Mouse (Mus musculus): ENCODE measurements around the gene Agpat4. TPM values are rescaled to one million over a fixed set of nuclear protein-coding genes. Genes with fewer than 3 reads are reported as not detected.

Agpat4 gene
- polyA plus RNA-seq, 1 experiment from 2014 or later, result 55.5 TPM

GRCm38 (mm10) chr17:12163403-12163802 lies 44.9 kb downstream of the Agpat4 start:
- no peaks in the 10 kb centered on the region for H3K36me3 ChIP-seq
- ATAC-seq (ENCODE audit: low FRiP score), result no peak
- 0 out of 2 replicates have a peak overlapping the region, but pooled peaks have one; percentile 33 for H3K27ac ChIP-seq (replicated peaks)
- 0 out of 2 replicates have a peak overlapping the region, but pooled peaks have one; percentile 13 for H3K4me2 ChIP-seq
- H3K9ac ChIP-seq (replicated peaks), result no peak overlapping the region
- 50% methylated on average over 13 of the region's 13 CpGs for WGBS
- peaks cover 28% of the 10 kb centered on the region for H3K4me1 ChIP-seq
- no peaks in the 10 kb centered on the region for H3K9me3 ChIP-seq (replicated peaks)
- no peak overlapping the region for H3K4me3 ChIP-seq (replicated peaks)
- no peaks in the 10 kb centered on the region for H3K27me3 ChIP-seq (replicated peaks)

- H3K4me1 ChIP-seq, result peaks cover 33% of the 10 kb centered on the region
- H3K4me3 ChIP-seq (replicated peaks), result no peak overlapping the region
- H3K27ac ChIP-seq (replicated peaks), result no peak overlapping the region
- 67% methylated on average over 7 of the region's 7 CpGs for WGBS
- H3K27me3 ChIP-seq (replicated peaks), result no peaks in the 10 kb centered on the region
- ATAC-seq (ENCODE audit: low FRiP score), result no peak
- no peaks in the 10 kb centered on the region for H3K9me3 ChIP-seq (replicated peaks)
- H3K36me3 ChIP-seq, result no peaks in the 10 kb centered on the region
- H3K4me2 ChIP-seq, result no peak overlapping the region
- H3K9ac ChIP-seq (replicated peaks), result no peak overlapping the region
Measured at GRCm38 (mm10) chr17:12163903-12164302, 45.4 kb downstream of the Agpat4 start.

DNA sequence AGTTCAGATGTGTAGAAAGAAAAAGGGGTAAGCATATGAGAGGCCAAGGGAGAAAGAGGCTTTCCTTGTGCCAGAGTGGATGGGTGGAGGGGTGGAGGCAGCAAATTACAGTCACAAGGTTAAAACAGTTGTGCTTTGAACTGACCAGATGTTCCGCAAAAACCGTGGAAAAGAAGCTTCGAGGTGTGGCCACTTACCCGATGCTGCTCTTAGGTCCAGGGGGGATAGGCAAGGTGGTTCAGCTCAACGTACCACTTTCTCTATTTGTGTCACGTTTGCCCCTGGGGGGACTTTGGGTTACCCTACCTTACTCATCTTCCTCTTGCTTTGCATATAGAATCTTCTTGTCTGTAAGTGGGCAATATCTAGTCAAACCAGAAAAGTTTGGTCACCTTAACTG lies 46.0 kb downstream of the Agpat4 start:
- no peak for ATAC-seq (ENCODE audit: low FRiP score)
- 97% methylated on average over 6 of the region's 6 CpGs for WGBS
- no peaks in the 10 kb centered on the region for H3K27me3 ChIP-seq (replicated peaks)
- H3K4me1 ChIP-seq, result peaks cover 39% of the 10 kb centered on the region
- H3K9me3 ChIP-seq (replicated peaks), result no peaks in the 10 kb centered on the region
- H3K4me3 ChIP-seq (replicated peaks), result no peak overlapping the region
- no peak overlapping the region for H3K9ac ChIP-seq (replicated peaks)
- no peak overlapping the region for H3K4me2 ChIP-seq
- H3K36me3 ChIP-seq, result no peaks in the 10 kb centered on the region
- H3K27ac ChIP-seq (replicated peaks), result no peak overlapping the region

DNA sequence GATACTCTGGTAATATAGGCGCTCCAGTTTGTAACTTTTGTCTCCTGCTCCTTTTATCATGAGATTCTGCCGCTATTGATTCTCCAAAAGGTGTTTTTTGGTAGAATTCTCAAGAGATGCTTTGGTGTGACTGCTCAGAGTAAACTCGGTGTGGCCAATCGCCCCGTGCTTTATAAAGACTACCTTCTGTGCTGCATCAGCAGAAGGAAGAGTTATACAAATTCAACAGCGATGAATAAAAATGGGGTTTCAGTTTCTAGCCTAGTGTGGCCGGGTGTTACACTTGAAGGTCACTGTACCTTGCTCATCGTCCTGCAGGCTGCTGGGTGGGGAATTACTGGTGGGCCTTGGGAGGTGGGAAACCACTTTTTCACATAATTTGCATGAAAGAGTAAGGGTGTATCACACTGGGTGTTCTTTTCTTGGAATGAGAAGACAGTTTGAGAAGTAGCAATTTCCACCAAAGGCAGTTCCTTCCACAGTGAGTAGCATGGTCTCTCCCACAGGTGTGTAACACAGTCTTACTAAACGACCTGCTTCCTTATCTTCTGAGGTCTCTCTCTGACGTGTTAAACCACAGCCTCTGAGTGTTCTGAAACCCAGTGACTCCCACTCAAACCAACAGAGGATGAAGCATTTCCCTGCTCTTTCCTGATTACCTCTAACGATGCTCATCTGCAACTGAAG lies 46.6 kb downstream of the Agpat4 start:
- no peak for ATAC-seq (ENCODE audit: low FRiP score)
- H3K36me3 ChIP-seq, result no peaks in the 10 kb centered on the region
- no peak overlapping the region for H3K4me2 ChIP-seq
- H3K4me1 ChIP-seq, result peaks cover 43% of the 10 kb centered on the region
- H3K9me3 ChIP-seq (replicated peaks), result no peaks in the 10 kb centered on the region
- no peaks in the 10 kb centered on the region for H3K27me3 ChIP-seq (replicated peaks)
- no peak overlapping the region for H3K27ac ChIP-seq (replicated peaks)
- no peak overlapping the region for H3K9ac ChIP-seq (replicated peaks)
- WGBS, result 91% methylated on average over 11 of the region's 11 CpGs
- H3K4me3 ChIP-seq (replicated peaks), result no peak overlapping the region

- no peak for ATAC-seq (ENCODE audit: low FRiP score)
- H3K4me3 ChIP-seq (replicated peaks), result no peak overlapping the region
- H3K27ac ChIP-seq (replicated peaks), result no peak overlapping the region
- 95% methylated on average over 9 of the region's 9 CpGs for WGBS
- H3K27me3 ChIP-seq (replicated peaks), result no peaks in the 10 kb centered on the region
- H3K36me3 ChIP-seq, result no peaks in the 10 kb centered on the region
- H3K4me2 ChIP-seq, result no peak overlapping the region
- peaks cover 47% of the 10 kb centered on the region for H3K4me1 ChIP-seq
- no peak overlapping the region for H3K9ac ChIP-seq (replicated peaks)
- H3K9me3 ChIP-seq (replicated peaks), result no peaks in the 10 kb centered on the region
Measured at GRCm38 (mm10) chr17:12165701-12166100, 47.2 kb downstream of the Agpat4 start.

DNA sequence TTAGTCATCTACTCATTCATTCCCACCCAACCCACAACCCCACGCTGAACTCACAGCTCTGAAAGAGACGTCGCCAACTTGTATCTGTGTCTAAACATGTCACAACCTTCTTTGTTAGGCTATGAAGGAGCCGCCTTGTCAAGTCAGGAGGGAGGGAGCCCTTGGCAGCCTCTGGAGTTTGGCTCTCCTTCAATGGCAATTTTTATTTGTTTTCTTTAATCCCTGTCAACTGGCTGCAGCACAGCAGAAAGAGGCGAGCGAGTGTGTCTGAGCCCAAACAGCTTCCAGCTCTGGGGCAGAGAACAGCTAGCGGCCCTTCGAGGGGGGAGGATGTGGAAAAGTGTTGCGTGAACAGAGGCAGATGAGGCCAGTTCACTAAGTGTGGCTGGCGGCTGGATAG lies 50.0 kb downstream of the Agpat4 start:
- Histone ChIP-seq H3K4me2 (no peak overlapping the region), H3K4me1 (peaks cover 39% of the 10 kb centered on the region)

GRCm38 (mm10) chr17:12169326-12169836 lies 50.9 kb downstream of the Agpat4 start:
- Histone ChIP-seq H3K36me3 (no peaks in the 10 kb centered on the region), H3K4me1 (peaks cover 32% of the 10 kb centered on the region), H3K27ac (replicated peaks) (peak overlapping the region; percentile 29; the same call in 1 of the 2 replicates), H3K9ac (replicated peaks) (no peak overlapping the region), H3K4me2 (no peak overlapping the region), H3K27me3 (replicated peaks) (no peaks in the 10 kb centered on the region), H3K4me3 (replicated peaks) (no peak overlapping the region), H3K9me3 (replicated peaks) (no peaks in the 10 kb centered on the region)
- ATAC-seq (ENCODE audit: low FRiP score), result peak; percentile 46; the same call in 1 of the 2 replicates
- WGBS, result 55% methylated on average over 12 of the region's 12 CpGs

More for the DNA sequence above, 50.0 kb downstream of the Agpat4 start:
- Histone ChIP-seq H3K4me3 (replicated peaks) (no peak overlapping the region), H3K27me3 (replicated peaks) (no peaks in the 10 kb centered on the region), H3K9me3 (replicated peaks) (no peaks in the 10 kb centered on the region), H3K36me3 (no peaks in the 10 kb centered on the region), H3K27ac (replicated peaks) (peak overlapping the region; percentile 29; the same call in 1 of the 2 replicates), H3K9ac (replicated peaks) (no peak overlapping the region)
- WGBS, result 45% methylated on average over 10 of the region's 10 CpGs
- peak; percentile 58; the same call in 1 of the 2 replicates for ATAC-seq (ENCODE audit: low FRiP score)

GRCm38 (mm10) chr17:12170791-12171497 lies 52.4 kb downstream of the Agpat4 start:
- no peak for ATAC-seq (ENCODE audit: low FRiP score)
- H3K4me1 ChIP-seq, result peaks cover 32% of the 10 kb centered on the region

GRCm38 (mm10) chr17:12171666-12172065 lies 53.2 kb downstream of the Agpat4 start:
- no peaks in the 10 kb centered on the region for H3K9me3 ChIP-seq (replicated peaks)
- H3K4me1 ChIP-seq, result peaks cover 32% of the 10 kb centered on the region
- no peak overlapping the region for H3K4me2 ChIP-seq
- H3K27ac ChIP-seq (replicated peaks), result no peak overlapping the region
- H3K27me3 ChIP-seq (replicated peaks), result no peaks in the 10 kb centered on the region
- 73% methylated on average over 2 of the region's 2 CpGs for WGBS
- no peak overlapping the region for H3K9ac ChIP-seq (replicated peaks)
- H3K4me3 ChIP-seq (replicated peaks), result no peak overlapping the region
- ATAC-seq (ENCODE audit: low FRiP score), result no peak
- no peaks in the 10 kb centered on the region for H3K36me3 ChIP-seq

More at GRCm38 (mm10) chr17:12170791-12171497, 52.4 kb downstream of the Agpat4 start:
- H3K27me3 ChIP-seq (replicated peaks), result no peaks in the 10 kb centered on the region
- H3K9ac ChIP-seq (replicated peaks), result no peak overlapping the region
- H3K9me3 ChIP-seq (replicated peaks), result no peaks in the 10 kb centered on the region
- H3K4me2 ChIP-seq, result no peak overlapping the region
- H3K4me3 ChIP-seq (replicated peaks), result no peak overlapping the region
- no peaks in the 10 kb centered on the region for H3K36me3 ChIP-seq
- no peak overlapping the region for H3K27ac ChIP-seq (replicated peaks)
- WGBS, result 64% methylated on average over 7 of the region's 7 CpGs

- no peak overlapping the region for H3K4me2 ChIP-seq
- no peak overlapping the region for H3K27ac ChIP-seq (replicated peaks)
- H3K4me1 ChIP-seq, result peaks cover 26% of the 10 kb centered on the region
- H3K4me3 ChIP-seq (replicated peaks), result no peak overlapping the region
- no peaks in the 10 kb centered on the region; the same call in 1 of the 2 replicates for H3K9me3 ChIP-seq (replicated peaks)
- ATAC-seq (ENCODE audit: low FRiP score), result no peak
- WGBS, result 97% methylated on average over 5 of the region's 5 CpGs
- H3K27me3 ChIP-seq (replicated peaks), result no peaks in the 10 kb centered on the region
- H3K36me3 ChIP-seq, result peaks cover 3% of the 10 kb centered on the region; the same call in 1 of the 2 replicates
- H3K9ac ChIP-seq (replicated peaks), result no peak overlapping the region
Measured at GRCm38 (mm10) chr17:12174221-12174620, 55.7 kb downstream of the Agpat4 start.

DNA sequence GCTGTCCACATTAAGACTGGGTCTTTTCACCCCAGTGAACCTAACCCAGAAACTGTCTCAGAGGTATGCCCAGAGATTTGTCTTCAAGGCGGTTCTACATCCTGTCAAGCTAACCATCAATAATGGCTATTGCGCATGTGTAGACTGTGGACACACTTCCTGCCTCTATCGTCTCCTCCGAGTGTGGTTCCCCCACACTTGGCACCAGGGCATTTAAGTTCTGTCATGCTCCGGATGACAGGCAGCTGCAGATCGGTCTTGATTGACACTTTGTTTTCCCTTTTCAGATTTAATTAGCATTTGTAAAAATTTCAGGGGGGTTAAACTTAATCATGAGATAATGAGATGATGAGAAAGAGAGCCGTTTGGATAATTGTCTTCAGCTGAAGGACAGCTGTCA lies 56.4 kb downstream of the Agpat4 start:
- peaks cover 21% of the 10 kb centered on the region for H3K4me1 ChIP-seq
- ATAC-seq (ENCODE audit: low FRiP score), result no peak

More for the DNA sequence above, 56.4 kb downstream of the Agpat4 start:
- Histone ChIP-seq H3K4me2 (no peak overlapping the region), H3K9me3 (replicated peaks) (no peaks in the 10 kb centered on the region; the same call in 1 of the 2 replicates), H3K27me3 (replicated peaks) (no peaks in the 10 kb centered on the region), H3K27ac (replicated peaks) (no peak overlapping the region), H3K9ac (replicated peaks) (no peak overlapping the region), H3K36me3 (peaks cover 3% of the 10 kb centered on the region; the same call in 1 of the 2 replicates), H3K4me3 (replicated peaks) (no peak overlapping the region)
- 72% methylated on average over 7 of the region's 7 CpGs for WGBS
